Mouse (Mus musculus) E14TG2a.4 (cell line): ENCODE measurements around the gene Celsr3.

Source experiments
- H3K27me3 ChIP-seq: 2 replicates; pipeline ENCODE4 v1.6.1; 2014; ENCODE audit warnings: low read length, control low read depth; ENCODE audit not compliant: insufficient read depth
- H3K36me3 ChIP-seq: 2 replicates; pipeline ENCODE4 v1.6.1; 2014; ENCODE audit warnings: low read length, control low read depth; ENCODE audit not compliant: insufficient read depth
- H3K4me1 ChIP-seq: replicated peaks from 2 replicates; pipeline ENCODE4 v1.6.1; 2014; ENCODE audit warnings: low read depth, low read length, control low read depth
- H3K4me3 ChIP-seq: replicated peaks from 2 replicates; pipeline ENCODE4 v1.5.1; 2014; ENCODE audit warnings: mild to moderate bottlenecking, low read length
- H3K9me3 ChIP-seq: 2 replicates; pipeline ENCODE4 v1.6.1; 2014; ENCODE audit warnings: low read length, control low read depth
- CTCF ChIP-seq: conservative IDR thresholded peaks from 2 replicates; pipeline ENCODE4 v1.5.1; 2014; ENCODE audit warnings: low read length
- NANOG ChIP-seq: IDR thresholded peaks from 2 replicates; pipeline ENCODE4 v1.6.1; 2014; ENCODE audit warnings: borderline replicate concordance, low read length, mixed read lengths
- POU5F1 ChIP-seq: IDR thresholded peaks from 2 replicates; pipeline ENCODE4 v1.6.1; 2014; ENCODE audit warnings: low read length, borderline replicate concordance

Celsr3 gene

DNA sequence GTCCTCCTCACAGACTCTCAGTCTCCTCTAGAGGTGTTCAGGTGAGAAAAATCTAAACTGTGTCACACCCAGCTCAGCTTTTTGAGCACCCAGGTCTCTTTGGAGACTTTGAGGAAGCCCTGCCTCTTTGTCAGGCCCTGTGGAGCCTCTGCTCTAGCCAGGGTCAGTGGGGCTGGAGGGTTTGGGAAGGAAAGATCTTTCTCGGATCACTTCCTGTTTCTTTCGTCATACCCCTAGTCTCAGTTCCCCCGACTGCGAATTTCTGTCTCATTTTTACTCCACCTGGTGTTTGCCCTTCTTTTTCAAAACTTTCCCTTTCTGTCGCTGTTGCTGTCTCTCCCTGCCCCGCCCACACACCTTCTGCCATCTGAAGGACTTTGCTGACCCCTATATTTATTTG lies 16.4 kb upstream of the Celsr3 start:
- peaks cover 67% of the 10 kb centered on the region for H3K36me3 ChIP-seq
- H3K27me3 ChIP-seq, result no peaks in the 10 kb centered on the region
- peaks cover 66% of the 10 kb centered on the region for H3K4me1 ChIP-seq
- no peak overlapping the region for H3K4me3 ChIP-seq
- no peaks in the 10 kb centered on the region for H3K9me3 ChIP-seq
- TF ChIP-seq CTCF (no peak), NANOG (no peak), POU5F1 (no peak)

DNA sequence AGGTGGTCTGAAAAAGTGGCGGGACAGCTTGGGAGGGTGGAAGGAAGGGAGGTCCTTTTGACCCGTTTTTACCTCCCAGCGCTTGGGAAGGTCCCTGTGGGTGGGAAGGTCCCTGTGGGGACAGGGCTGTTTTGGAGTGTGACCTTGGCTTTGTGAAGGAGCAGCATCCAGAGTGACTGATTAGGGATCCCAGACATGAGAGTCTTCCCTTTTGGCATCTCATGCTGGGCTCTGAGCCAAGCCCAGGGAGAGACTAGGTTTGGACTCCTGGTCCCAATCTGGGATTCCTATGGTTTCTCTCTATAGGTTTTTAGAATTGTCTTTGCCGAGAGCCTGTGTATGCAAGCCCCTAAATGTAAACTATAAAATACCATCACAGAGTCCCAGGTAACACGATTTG lies 15.6 kb upstream of the Celsr3 start:
- no peak overlapping the region for H3K4me3 ChIP-seq
- H3K36me3 ChIP-seq, result peaks cover 68% of the 10 kb centered on the region
- H3K4me1 ChIP-seq, result peaks cover 66% of the 10 kb centered on the region
- no peaks in the 10 kb centered on the region for H3K27me3 ChIP-seq
- TF ChIP-seq NANOG, result no peak
- TF ChIP-seq CTCF, result no peak
- TF ChIP-seq POU5F1, result no peak
- H3K9me3 ChIP-seq, result no peaks in the 10 kb centered on the region

DNA sequence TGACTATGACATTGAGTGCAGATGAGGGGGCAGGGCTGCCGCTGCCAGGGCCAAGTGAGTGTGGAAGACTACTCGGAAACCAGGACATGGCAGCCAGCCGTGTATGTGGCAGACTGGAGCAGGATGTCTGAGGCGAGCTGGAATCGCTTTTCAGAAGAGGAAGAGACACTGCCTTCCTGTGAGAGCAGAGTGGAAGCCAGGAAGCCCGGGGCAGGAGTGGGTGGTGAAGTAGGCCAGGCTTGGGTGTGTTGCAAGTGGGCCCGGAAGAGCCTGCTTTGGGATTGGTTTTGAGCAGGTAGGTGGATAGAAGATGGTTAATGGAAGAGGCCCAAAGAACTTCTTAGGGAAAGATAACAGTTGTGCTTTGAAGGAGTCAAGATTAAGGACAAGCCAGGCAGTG lies 10.6 kb upstream of the Celsr3 start:
- H3K36me3 ChIP-seq, result peaks cover 80% of the 10 kb centered on the region
- H3K4me3 ChIP-seq, result peak overlapping the region; percentile 48
- H3K27me3 ChIP-seq, result no peaks in the 10 kb centered on the region
- no peaks in the 10 kb centered on the region for H3K9me3 ChIP-seq
- TF ChIP-seq CTCF (no peak), POU5F1 (no peak), NANOG (no peak)
- peaks cover 52% of the 10 kb centered on the region for H3K4me1 ChIP-seq

DNA sequence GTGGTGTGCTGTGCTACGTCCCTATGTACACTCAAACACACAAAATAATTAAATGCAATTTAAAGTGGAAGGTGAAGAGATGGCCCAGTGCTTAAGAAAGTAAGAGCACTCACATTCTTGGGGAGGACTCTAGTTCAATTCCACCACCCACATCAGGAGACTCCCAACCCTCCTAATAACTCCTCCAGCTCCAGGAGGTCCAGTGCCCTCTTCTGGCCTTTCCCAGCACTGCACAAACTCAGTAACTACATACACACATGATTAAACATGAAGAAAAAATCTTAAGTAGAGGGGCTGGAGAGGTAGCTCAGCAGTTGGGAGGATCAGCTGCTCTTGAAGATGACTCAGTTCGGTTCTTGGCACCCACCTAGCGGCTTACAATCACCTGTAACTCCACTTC lies 6.6 kb upstream of the Celsr3 start:
- Histone ChIP-seq H3K36me3 (peaks cover 42% of the 10 kb centered on the region), H3K4me1 (peaks cover 39% of the 10 kb centered on the region), H3K4me3 (no peak overlapping the region), H3K9me3 (no peaks in the 10 kb centered on the region), H3K27me3 (peaks cover 14% of the 10 kb centered on the region)
- TF ChIP-seq POU5F1 (no peak), CTCF (peak; percentile 81)

DNA sequence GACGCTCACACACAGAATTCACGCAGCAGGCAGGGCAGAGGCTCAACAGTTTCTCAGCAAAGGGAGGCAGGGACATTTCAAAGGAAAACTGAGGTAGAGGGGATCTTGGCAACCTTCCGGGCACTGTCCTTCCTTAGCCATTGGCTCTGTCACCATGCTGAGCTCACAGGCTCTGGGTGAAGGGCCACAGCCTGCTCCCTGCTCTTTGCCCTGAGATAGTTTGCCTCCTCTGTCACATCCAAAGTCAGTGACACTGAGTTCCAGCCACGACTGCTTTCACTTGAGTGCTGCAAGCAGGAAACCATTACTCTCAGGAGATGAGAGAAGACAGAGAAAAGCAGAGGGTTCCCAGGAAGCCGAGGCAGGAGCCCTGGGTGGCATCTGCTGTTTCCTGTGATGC lies 6.0 kb upstream of the Celsr3 start:
- no peak overlapping the region for H3K4me3 ChIP-seq
- TF ChIP-seq CTCF, result no peak
- no peak for TF ChIP-seq POU5F1
- TF ChIP-seq NANOG, result no peak
- H3K4me1 ChIP-seq, result peaks cover 34% of the 10 kb centered on the region
- peaks cover 36% of the 10 kb centered on the region for H3K36me3 ChIP-seq
- H3K27me3 ChIP-seq, result peaks cover 14% of the 10 kb centered on the region
- H3K9me3 ChIP-seq, result no peaks in the 10 kb centered on the region

DNA sequence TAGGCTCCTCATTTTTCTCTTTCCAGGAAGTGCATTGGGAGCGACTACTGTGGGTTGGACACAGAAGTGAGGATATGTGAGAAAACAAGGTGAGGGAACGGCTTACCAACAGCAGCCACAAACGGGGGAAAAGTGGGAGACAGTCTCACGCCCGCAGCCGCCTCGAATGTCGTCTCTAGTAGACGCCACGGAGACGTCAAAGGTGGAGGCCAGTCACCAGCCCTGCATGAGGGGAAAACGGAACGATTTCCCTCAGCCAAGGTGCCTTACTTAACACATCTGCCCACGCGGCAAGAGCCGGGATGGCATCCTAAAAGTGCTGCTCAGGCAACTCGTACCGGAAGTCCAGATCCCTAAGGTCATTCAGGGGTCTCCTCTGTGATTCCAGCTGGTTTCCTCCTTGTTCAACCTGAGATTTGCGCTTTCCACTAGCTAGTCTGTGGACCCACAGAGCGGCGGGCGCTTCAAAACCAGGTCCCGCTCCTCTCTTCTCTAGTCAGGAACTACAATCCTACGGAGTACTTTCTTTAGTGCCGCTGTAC lies 1.9 kb upstream of the Celsr3 start:
- H3K4me1 ChIP-seq, result peaks cover 40% of the 10 kb centered on the region
- H3K27me3 ChIP-seq, result peaks cover 42% of the 10 kb centered on the region
- no peaks in the 10 kb centered on the region for H3K9me3 ChIP-seq
- H3K36me3 ChIP-seq, result peaks cover 12% of the 10 kb centered on the region
- TF ChIP-seq CTCF (0 out of 2 replicates have a peak, but pooled peaks have one; percentile 2), POU5F1 (no peak), NANOG (no peak)
- peak overlapping the region; percentile 80 for H3K4me3 ChIP-seq

DNA sequence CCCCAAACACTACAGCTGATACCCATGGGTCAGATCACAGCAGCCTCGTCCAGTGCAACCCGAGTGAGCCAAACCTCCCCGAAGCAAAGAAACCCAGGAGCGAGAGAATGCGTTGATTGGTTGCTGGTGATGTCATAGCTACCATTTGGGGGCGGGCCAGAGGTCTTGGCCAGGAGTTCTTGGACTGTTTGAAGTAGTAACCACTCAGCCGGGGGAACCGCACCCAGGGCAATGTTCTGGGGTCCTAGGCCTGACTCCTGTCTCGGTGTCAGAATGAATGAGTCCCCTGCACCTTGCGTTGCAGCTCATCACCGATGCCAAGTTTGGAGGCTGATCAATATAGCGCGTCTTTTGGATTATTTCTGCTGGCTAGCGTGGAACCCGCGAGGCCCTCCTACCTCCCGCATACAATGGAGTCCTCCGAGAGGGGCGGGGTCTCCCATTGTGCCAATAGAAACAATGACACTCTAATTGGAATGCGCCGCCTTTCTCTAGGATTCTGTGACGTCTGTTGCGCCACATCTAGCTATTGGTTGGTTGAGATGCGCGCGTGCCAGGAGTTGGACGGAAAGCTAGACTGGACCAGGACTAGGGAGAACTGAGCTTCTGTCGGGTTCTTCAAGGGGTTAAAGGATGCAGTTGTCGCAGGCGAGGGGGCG lies 1.2 kb upstream of the Celsr3 start:
- Histone ChIP-seq H3K4me3 (peak overlapping the region; percentile 80), H3K4me1 (peaks cover 40% of the 10 kb centered on the region), H3K9me3 (no peaks in the 10 kb centered on the region), H3K36me3 (peaks cover 18% of the 10 kb centered on the region), H3K27me3 (peaks cover 49% of the 10 kb centered on the region)
- TF ChIP-seq NANOG (no peak), CTCF (no peak)

DNA sequence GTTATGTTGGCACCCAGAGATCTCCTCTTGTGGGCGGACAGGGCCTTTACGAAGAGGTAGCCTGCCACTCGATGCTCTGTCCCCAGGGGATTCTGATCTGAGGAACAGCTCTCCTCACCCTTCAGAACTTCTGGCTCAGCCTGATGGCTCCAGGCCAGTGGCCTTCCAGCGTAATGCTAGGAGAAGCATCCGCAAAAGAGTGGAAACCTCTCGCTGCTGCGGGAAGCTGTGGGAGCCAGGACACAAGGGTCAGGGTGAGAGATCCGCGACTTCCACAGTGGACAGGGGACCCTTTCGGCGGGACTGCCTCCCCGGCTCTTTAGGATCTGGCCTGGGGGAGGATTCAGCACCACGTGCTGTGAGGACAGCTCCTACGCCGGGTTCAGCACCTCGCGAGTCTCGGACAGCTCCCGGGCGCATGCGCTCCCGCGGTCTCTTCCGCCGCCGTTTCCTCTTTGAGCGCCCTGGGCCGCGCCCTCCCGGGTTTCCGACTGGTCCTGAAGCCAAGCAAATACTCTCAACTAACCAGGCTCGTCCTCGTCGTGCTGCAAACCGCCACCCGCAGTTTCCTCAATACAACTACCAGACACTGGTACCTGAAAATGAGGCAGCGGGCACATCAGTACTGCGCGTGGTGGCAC lies 700 bp downstream of the Celsr3 start:
- Histone ChIP-seq H3K4me1 (peaks cover 50% of the 10 kb centered on the region), H3K27me3 (peaks cover 68% of the 10 kb centered on the region), H3K9me3 (no peaks in the 10 kb centered on the region), H3K36me3 (peaks cover 27% of the 10 kb centered on the region), H3K4me3 (peak overlapping the region; percentile 80)
- TF ChIP-seq POU5F1 (no peak), NANOG (no peak), CTCF (no peak)
